Mouse (Mus musculus) liver, adult 2 months (tissue): ENCODE measurements around the gene Fam171a2. TPM values are rescaled to one million over a fixed set of nuclear protein-coding genes. Genes with fewer than 3 reads are reported as not detected.

Experiments
- DNase-seq: peaks from one replicate; pipeline ENCODE4 v3.0.0-alpha.2; 2011; ENCODE audit warnings: low read depth, low spot score; ENCODE audit errors: extremely low read depth
- H3K27ac ChIP-seq: fragments of 200-500 bp; replicated peaks from 2 replicates; pipeline ENCODE4 v1.5.1; 2012; ENCODE audit warnings: low read depth, mild to moderate bottlenecking, control low read depth, inconsistent platforms, low read length; ENCODE audit not compliant: insufficient read depth
- H3K27me3 ChIP-seq: fragments of 200-500 bp; 2 replicates; pipeline ENCODE4 v1.6.1; 2012; ENCODE audit warnings: mild to moderate bottlenecking, moderate library complexity, low read length, inconsistent platforms; ENCODE audit not compliant: control insufficient read depth, insufficient read depth
- H3K36me3 ChIP-seq: fragments of 200-500 bp; 2 replicates; pipeline ENCODE4 v1.6.1; 2012; ENCODE audit warnings: low read length, inconsistent platforms; ENCODE audit not compliant: control insufficient read depth, insufficient read depth
- H3K4me1 ChIP-seq: fragments of 200-500 bp; 2 replicates; pipeline ENCODE4 v1.6.1; 2011; ENCODE audit warnings: low read length; ENCODE audit not compliant: control insufficient read depth, insufficient read depth
- H3K4me3 ChIP-seq: fragments of 200-500 bp; 2 replicates; pipeline ENCODE4 v1.5.1; 2011; ENCODE audit warnings: low read depth, mild to moderate bottlenecking, control low read depth, low read length, moderate library complexity; ENCODE audit not compliant: insufficient read depth
- H3K79me2 ChIP-seq: fragments of 200-500 bp; 2 replicates; pipeline ENCODE4 v1.6.1; 2012; ENCODE audit warnings: inconsistent platforms, mild to moderate bottlenecking, low read length, moderate library complexity; ENCODE audit not compliant: control insufficient read depth, insufficient read depth
- H3K9ac ChIP-seq: fragments of 200-500 bp; 2 replicates; pipeline ENCODE4 v1.6.1; 2012; ENCODE audit warnings: low read depth, mild to moderate bottlenecking, control low read depth, inconsistent platforms, low read length
- CTCF ChIP-seq: fragments of 200-500 bp; IDR thresholded peaks from 2 replicates; pipeline ENCODE4 v1.5.1; 2011; ENCODE audit warnings: low read depth, low read length, control low read depth
- POLR2A ChIP-seq: fragments of 200-500 bp; IDR thresholded peaks from 2 replicates; pipeline ENCODE4 v1.6.1; 2011; ENCODE audit warnings: low read length, control low read depth; ENCODE audit not compliant: insufficient read depth; ENCODE audit errors: extremely low read depth
- WGBS: fragments of 180-500 bp; shearing (Covaris S2); methylation state at CpG from one replicate; pipeline ENCODE4 v1.1.7; 2018; 5-methylcytosine and 5-hydroxymethylcytosine counted together
- polyA plus RNA-seq: library from polyadenylated mRNA; depleted of rRNA; stranded (reverse); fragments of >200 nt; gene quantifications from 2 replicates; pipeline ENCODE4 v1.2.3, GENCODE M21; 2012
- total RNA-seq: library from RNA; depleted of rRNA; stranded (reverse); fragments of >200 nt; gene quantifications from 2 replicates; pipeline ENCODE4 v1.2.3, GENCODE M21; 2014

Fam171a2 gene
- total and polyA plus RNA-seq, 2 experiments, result 1.0 to 1.8 TPM

GRCm38 (mm10) chr11:102494063-102494650 lies 46.7 kb upstream of the Fam171a2 start:
- Histone ChIP-seq H3K27ac (no peak overlapping the region), H3K79me2 (peaks cover 5% of the 10 kb centered on the region; the same call in 1 of the 2 replicates), H3K9ac (no peak overlapping the region), H3K27me3 (no peaks in the 10 kb centered on the region), H3K4me3 (no peak overlapping the region), H3K4me1 (peaks cover 6% of the 10 kb centered on the region; the same call in 1 of the 2 replicates), H3K36me3 (peaks cover 11% of the 10 kb centered on the region)
- DNase-seq, result no peak
- TF ChIP-seq CTCF (no peak), POLR2A (no peak)
- 88% methylated on average over 7 of the region's 7 CpGs for WGBS

DNA sequence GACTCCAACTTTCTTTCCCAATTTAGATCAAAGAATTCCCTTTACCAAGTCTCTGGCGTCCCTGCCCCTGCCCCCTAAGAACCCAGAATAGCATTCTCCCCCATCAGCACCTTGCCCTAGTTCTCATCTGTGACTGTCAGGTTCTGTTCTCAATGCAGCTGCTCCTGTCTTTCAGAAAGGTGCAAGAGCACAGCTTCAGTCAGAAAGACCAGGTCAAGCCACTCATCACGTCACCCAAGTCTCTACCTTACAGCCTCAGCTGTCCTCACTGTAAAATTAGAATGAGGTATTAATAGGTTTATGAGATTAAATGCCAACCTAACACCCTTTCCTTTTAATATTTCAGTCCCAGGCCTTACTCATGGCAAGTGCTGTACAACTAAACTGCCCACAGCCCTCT lies 45.8 kb upstream of the Fam171a2 start:
- Histone ChIP-seq H3K27ac (no peak overlapping the region), H3K4me3 (no peak overlapping the region), H3K36me3 (peaks cover 6% of the 10 kb centered on the region), H3K9ac (no peak overlapping the region), H3K27me3 (no peaks in the 10 kb centered on the region), H3K79me2 (peaks cover 5% of the 10 kb centered on the region; the same call in 1 of the 2 replicates), H3K4me1 (peaks cover 6% of the 10 kb centered on the region; the same call in 1 of the 2 replicates)
- 96% methylated on average over 2 of the region's 2 CpGs for WGBS
- no peak for DNase-seq
- TF ChIP-seq POLR2A (no peak), CTCF (no peak)

DNA sequence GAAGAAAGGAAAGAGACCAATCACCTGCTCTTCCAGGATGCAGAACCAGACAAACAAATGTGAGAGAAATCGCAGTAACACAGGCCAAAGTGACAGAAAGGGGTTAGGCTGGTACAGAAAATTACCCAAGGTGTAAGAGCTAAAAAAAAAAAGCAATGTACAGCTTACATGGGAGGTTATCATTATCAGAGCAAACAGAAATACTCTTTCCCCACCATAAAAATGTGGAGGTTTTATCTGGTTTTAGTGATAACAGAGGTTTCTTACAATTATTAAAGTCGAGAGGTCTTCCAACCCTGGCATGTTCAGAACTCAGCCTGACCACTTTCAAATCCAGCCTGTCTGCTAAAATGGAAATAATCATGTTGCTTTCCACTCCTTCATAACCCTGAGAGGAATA lies 40.4 kb upstream of the Fam171a2 start:
- no peaks in the 10 kb centered on the region for H3K27me3 ChIP-seq
- no peak for DNase-seq
- no peak for TF ChIP-seq POLR2A
- no peak for TF ChIP-seq CTCF
- 75% methylated on average over 2 of the region's 2 CpGs for WGBS
- H3K4me1 ChIP-seq, result 0 out of 2 replicates have a peak, but pooled peaks cover 2% of the 10 kb centered on the region
- H3K79me2 ChIP-seq, result no peaks in the 10 kb centered on the region
- peaks cover 14% of the 10 kb centered on the region for H3K36me3 ChIP-seq
- no peak overlapping the region for H3K27ac ChIP-seq
- H3K4me3 ChIP-seq, result no peak overlapping the region
- H3K9ac ChIP-seq, result no peak overlapping the region

DNA sequence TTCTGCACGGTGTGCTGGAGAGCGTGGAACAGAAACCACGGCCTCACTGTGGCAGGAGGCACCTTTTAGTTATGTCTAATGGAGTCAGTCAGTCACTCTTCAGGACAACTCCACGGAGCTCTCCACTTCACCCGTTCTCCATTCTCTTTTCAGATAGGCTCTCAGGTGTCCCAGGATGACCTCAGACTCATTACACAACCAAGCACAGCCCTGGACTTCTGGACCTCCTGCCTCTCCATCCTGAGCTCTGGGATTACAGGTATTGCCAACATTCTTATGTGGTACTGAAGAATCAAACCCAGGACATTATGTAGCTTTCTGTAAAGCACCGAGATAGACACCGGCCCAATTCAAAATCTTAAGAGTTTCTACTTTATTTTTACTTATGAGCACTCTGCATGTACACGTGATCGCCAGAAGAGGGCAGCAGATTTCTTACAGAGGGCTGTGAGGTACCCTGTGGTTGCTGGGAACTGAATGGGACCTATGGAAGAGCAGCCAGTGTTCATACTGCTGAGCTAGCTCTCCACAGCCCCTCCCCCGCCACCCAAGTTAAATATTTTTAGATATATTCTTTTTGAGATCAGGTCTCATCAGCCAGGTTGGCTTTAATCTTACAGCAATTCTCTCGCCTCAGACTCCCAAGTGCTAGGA lies 39.4 kb upstream of the Fam171a2 start:
- Histone ChIP-seq H3K4me3 (no peak overlapping the region), H3K4me1 (0 out of 2 replicates have a peak, but pooled peaks cover 2% of the 10 kb centered on the region), H3K79me2 (no peaks in the 10 kb centered on the region), H3K27ac (no peak overlapping the region), H3K9ac (no peak overlapping the region), H3K27me3 (no peaks in the 10 kb centered on the region), H3K36me3 (peaks cover 21% of the 10 kb centered on the region)
- peak; percentile 57 for TF ChIP-seq CTCF
- TF ChIP-seq POLR2A, result no peak
- 50% methylated on average over 11 of the region's 11 CpGs for WGBS
- DNase-seq, result peak; percentile 84

GRCm38 (mm10) chr11:102481779-102482178 lies 34.3 kb upstream of the Fam171a2 start:
- Histone ChIP-seq H3K79me2 (no peaks in the 10 kb centered on the region), H3K4me3 (no peak overlapping the region), H3K36me3 (peaks cover 39% of the 10 kb centered on the region), H3K4me1 (0 out of 2 replicates have a peak, but pooled peaks cover 2% of the 10 kb centered on the region), H3K9ac (no peak overlapping the region), H3K27me3 (no peaks in the 10 kb centered on the region), H3K27ac (no peak overlapping the region)
- 92% methylated on average over 10 of the region's 10 CpGs for WGBS
- TF ChIP-seq CTCF, result no peak
- TF ChIP-seq POLR2A, result no peak
- DNase-seq, result no peak

DNA sequence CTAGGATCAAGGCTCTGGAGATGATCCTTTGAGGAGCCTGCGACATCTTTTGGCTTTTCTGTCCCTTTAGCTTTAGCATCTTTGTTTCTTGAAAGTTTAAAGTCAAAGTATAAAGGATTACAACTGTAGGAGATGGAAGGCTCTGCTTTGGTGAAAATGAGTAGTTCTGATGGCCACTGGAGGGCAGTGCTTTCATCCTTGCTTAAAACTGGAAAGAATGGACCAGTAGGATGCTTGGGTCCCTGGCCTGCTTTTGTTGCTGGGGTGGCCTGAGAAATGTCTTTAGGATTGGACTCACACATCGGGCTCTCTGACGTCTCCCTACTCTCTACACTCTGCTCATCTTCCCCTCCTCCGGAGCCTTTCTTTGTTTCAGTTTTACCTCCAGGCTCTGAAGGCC lies 33.4 kb upstream of the Fam171a2 start:
- Histone ChIP-seq H3K79me2 (no peaks in the 10 kb centered on the region), H3K4me3 (no peak overlapping the region), H3K27ac (no peak overlapping the region), H3K9ac (no peak overlapping the region), H3K27me3 (no peaks in the 10 kb centered on the region), H3K4me1 (no peaks in the 10 kb centered on the region), H3K36me3 (peaks cover 36% of the 10 kb centered on the region)
- no peak for TF ChIP-seq CTCF
- no peak for DNase-seq
- WGBS, result 97% methylated on average over 4 of the region's 4 CpGs
